Mouse (Mus musculus) megakaryocyte, embryonic 14.5 days (primary cell): ENCODE results near the gene Otud7a. TPM values are rescaled to one million over a fixed set of nuclear protein-coding genes. Genes with fewer than 3 reads are reported as not detected.
"Not testable (repeated sequence)": the region's sequence is repeated elsewhere in the genome, so short reads cannot be mapped to it uniquely, and the experiment has no call there.

Experiments used
- H3K27me3 ChIP-seq: replicated peaks from 2 replicates; pipeline ENCODE3; 2012; ENCODE audit warnings: inconsistent platforms
- H3K36me3 ChIP-seq: replicated peaks from 2 replicates; pipeline ENCODE3; 2012; ENCODE audit warnings: low read length, inconsistent platforms, mixed read lengths
- H3K4me1 ChIP-seq: 2 replicates; pipeline ENCODE4 v1.6.1; 2012; ENCODE audit warnings: inconsistent platforms
- H3K4me3 ChIP-seq: replicated peaks from 2 replicates; pipeline ENCODE3; 2012; ENCODE audit warnings: moderate library complexity, mild to moderate bottlenecking, inconsistent platforms
- H3K9me3 ChIP-seq: 2 replicates; pipeline ENCODE4 v1.6.1; 2012; ENCODE audit warnings: inconsistent platforms
- FLI1 ChIP-seq: IDR thresholded peaks from 2 replicates; pipeline ENCODE4 v1.6.1; 2012; ENCODE audit warnings: low read length, inconsistent platforms, mixed read lengths
- GATA1 ChIP-seq: IDR thresholded peaks from 3 replicates; pipeline ENCODE4 v1.6.1; 2012; ENCODE audit warnings: mixed read lengths, low read length, inconsistent platforms, borderline replicate concordance
- polyA plus RNA-seq: library from polyadenylated mRNA; stranded (reverse); fragments of >175 nt; gene quantifications from 2 replicates; pipeline ENCODE4 v1.2.3, GENCODE M21; 2012; ENCODE audit warnings: low replicate concordance; ENCODE audit not compliant: insufficient read depth

The Otud7a gene
- polyA plus RNA-seq, 1 experiment = not detected

DNA sequence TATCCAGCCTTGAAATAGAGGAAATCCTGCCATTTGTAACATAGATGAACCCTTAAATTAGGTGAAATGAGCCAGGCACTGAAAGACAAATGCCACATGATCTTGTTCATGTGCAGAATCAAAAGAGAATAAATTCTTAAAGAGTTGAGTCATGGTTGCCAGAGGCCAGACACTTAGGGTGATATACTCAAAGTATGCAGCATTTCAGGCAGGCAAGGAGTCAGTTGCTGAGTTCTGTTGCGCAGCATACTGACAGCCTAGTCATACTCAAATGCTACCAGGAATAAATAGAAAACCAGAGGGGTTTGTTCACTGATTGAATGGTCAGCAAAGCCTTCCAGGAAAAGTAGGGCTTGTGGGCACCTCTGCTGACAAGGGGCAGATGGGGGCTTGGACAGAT lies 160.3 kb downstream of the Otud7a start:
- TF ChIP-seq FLI1 (no peak), GATA1 (no peak)
- no peaks in the 10 kb centered on the region for H3K9me3 ChIP-seq
- no peaks in the 10 kb centered on the region for H3K4me1 ChIP-seq
- H3K27me3 ChIP-seq = no peaks in the 10 kb centered on the region
- H3K36me3 ChIP-seq = no peaks in the 10 kb centered on the region
- no peak overlapping the region for H3K4me3 ChIP-seq

DNA sequence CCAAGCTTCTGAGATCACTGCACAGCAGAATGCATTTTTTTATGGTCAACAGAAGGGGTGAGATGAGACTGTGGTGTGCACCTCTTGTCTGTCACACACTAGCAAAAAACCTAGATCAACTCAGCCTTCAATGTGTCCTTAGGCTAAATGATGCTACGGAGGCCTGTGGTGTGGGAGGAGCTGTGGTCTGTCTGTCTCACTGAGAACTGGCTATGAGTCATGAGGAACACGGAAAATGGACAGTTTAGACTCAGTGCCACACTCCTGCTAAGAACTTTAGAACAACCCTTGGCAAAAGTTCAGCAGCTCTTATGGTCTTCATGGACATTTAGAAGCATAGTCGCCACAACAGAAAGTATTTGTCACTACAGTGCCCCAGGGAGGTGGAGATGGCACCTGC lies 172.5 kb downstream of the Otud7a start:
- TF ChIP-seq FLI1 (no peak), GATA1 (no peak)
- H3K36me3 ChIP-seq = no peaks in the 10 kb centered on the region
- H3K4me1 ChIP-seq = no peaks in the 10 kb centered on the region
- H3K4me3 ChIP-seq = no peak overlapping the region
- no peaks in the 10 kb centered on the region for H3K27me3 ChIP-seq
- H3K9me3 ChIP-seq = no peaks in the 10 kb centered on the region

DNA sequence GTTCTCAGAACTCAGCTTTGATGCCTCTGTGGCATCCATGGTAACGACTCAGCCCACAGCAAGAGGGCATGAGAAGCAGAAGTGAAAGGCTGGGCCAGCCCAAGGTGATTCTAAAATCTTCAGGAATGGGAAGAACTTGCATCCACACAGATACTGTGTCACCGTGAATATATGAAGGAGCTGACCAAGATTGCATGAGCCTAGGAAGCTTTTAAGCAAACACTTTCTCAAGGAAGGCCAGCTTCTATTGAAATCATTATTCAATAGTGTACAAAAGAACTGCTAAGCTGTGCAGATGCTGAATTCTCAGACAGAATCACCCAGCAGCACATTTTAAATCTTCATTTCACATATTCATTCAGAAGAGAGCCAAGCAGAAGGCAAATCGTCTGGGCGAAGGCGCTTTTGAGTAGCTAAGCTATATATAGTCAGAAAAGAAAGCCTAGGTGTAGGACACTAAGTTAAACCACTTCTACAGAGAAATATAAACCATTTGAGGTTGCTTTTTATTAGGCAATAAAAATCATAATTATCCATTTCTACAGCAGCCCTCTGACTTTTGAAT lies 176.3 kb downstream of the Otud7a start:
- no peaks in the 10 kb centered on the region for H3K36me3 ChIP-seq

DNA sequence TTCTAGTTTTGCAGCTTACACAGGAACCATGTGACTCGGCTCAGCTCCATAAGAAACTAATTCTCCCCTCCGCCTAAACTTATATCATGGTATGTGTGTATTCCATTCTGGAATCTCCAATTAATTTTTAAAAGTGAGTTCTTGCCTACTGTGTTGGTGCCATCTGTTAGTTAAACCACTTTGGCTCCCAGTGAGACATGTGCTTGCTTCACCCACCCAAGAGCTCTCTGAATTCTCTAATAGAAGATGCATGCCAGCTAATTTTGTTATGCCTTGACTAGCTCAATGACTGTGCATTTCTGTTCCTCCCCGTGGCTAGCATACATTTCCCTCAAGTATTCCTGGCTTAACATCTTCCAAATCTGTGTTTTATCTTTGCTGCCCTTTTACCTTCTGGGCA lies 193.1 kb downstream of the Otud7a start:
- H3K27me3 ChIP-seq = no peaks in the 10 kb centered on the region
- no peak for TF ChIP-seq FLI1
- no peak for TF ChIP-seq GATA1
- no peaks in the 10 kb centered on the region for H3K9me3 ChIP-seq
- H3K36me3 ChIP-seq = no peaks in the 10 kb centered on the region
- no peak overlapping the region for H3K4me3 ChIP-seq
- H3K4me1 ChIP-seq = no peaks in the 10 kb centered on the region

More for the DNA sequence above, 176.3 kb downstream of the Otud7a start:
- no peak for TF ChIP-seq FLI1
- TF ChIP-seq GATA1 = no peak
- H3K4me1 ChIP-seq = no peaks in the 10 kb centered on the region
- no peaks in the 10 kb centered on the region for H3K27me3 ChIP-seq
- no peak overlapping the region for H3K4me3 ChIP-seq
- H3K9me3 ChIP-seq = no peaks in the 10 kb centered on the region

DNA sequence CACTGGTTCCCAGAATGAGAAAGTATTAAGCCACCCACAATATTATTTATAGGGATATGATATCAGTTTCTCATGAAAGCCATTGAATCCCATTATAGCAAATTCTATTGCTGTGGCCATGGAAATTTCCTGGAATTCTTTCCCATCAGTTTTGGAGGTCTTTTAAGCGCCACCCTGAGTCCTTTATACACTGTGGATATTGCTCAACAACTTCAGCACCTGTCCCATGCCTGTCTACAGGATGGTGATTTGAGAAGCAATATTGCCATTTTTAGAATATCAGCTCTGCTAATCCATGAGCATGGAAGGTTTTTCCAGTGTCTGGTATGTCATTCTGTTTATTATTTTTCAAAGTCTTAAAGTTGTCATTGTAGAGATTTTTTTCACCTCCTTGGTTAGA lies 199.5 kb downstream of the Otud7a start:
- H3K4me3 ChIP-seq = no peak overlapping the region
- no peaks in the 10 kb centered on the region for H3K27me3 ChIP-seq
- no peaks in the 10 kb centered on the region for H3K4me1 ChIP-seq
- no peaks in the 10 kb centered on the region for H3K9me3 ChIP-seq
- H3K36me3 ChIP-seq = no peaks in the 10 kb centered on the region
- TF ChIP-seq FLI1 = no peak
- TF ChIP-seq GATA1 = no peak

DNA sequence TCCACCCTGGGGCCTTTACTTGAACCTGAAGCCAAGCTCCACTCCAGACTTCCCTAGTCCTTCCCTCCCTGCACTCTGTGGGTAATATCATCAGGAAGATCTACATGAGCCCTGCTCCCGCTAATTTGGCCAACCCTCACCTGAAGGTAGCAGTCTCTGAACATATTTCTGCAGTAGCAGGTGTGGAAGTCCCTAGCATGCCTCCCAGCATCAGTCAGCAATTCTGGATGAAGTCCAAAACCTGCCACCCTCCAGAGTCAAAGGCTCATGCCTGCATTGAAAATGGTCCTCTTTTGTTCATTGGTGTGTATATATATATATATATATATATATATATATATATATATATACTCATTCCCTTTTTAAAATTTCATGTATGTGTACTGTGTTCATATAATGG lies 202.6 kb downstream of the Otud7a start:
- Histone ChIP-seq H3K27me3 (no peaks in the 10 kb centered on the region), H3K4me1 (no peaks in the 10 kb centered on the region), H3K4me3 (no peak overlapping the region), H3K36me3 (no peaks in the 10 kb centered on the region), H3K9me3 (no peaks in the 10 kb centered on the region)
- TF ChIP-seq GATA1 = no peak
- no peak for TF ChIP-seq FLI1

DNA sequence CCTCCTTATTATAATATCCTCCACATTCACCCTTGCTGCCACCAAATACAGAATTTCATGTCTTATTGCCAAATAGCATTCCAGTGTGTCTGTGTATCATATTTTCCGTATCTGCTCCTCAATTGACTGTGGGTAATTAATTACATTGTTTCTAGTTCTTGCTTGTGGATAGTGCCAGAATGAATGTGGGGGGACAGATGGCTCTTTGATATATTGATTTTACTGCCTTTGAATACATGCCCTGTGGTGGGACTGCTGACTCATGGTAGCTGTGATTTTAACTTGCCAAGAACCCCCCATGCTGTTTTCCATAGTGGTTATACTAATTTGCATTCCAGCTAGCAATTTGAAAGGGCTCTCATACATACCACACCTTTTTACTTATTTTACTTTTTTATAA lies 215.7 kb downstream of the Otud7a start:
- TF ChIP-seq FLI1 (no peak), GATA1 (no peak)
- Histone ChIP-seq H3K36me3 (no peaks in the 10 kb centered on the region), H3K9me3 (peaks cover 6% of the 10 kb centered on the region; the same call in 1 of the 2 replicates), H3K27me3 (no peaks in the 10 kb centered on the region), H3K4me3 (no peak overlapping the region), H3K4me1 (no peaks in the 10 kb centered on the region)

DNA sequence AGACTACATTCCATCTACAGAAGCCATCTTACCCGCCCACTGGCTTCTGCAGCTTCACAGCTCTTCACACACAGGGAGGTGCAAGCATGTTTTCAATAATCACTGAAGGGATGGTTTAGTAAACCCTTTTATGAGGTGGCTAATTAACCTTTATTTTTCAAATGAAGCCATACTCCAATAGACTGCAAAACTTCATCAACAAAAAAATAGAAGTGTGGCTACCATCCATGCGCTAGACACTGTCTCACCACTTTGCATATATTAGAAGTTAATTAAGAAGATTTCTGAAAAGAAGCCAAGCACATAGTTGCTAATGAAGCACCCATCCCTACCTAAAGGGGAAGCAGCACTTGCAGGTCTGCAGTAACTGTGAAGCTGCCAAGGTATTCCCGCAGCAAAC lies 218.2 kb downstream of the Otud7a start:
- H3K4me1 ChIP-seq = no peaks in the 10 kb centered on the region
- no peak for TF ChIP-seq FLI1
- no peak for TF ChIP-seq GATA1
- no peak overlapping the region for H3K4me3 ChIP-seq
- H3K36me3 ChIP-seq = no peaks in the 10 kb centered on the region
- no peaks in the 10 kb centered on the region for H3K27me3 ChIP-seq
- no peaks in the 10 kb centered on the region for H3K9me3 ChIP-seq

DNA sequence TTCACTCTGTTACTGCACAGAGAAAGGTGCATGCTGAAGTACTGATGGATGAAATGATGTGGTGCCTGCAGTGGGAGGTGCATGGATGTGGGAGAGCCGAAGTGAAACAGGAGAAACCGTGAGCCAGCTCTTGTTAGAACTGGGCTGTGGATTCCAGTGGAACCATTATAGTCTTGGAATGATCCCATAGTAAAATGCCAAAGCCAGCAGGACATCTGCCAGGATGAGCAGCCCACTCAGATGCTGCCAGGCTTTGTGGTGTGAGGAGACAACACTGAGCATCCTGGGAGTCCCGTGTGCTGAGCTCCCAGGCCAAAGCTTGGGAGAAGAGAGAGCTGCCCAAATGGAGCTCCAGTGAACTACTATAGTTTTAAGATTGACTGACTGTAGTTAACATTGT lies 220.9 kb downstream of the Otud7a start:
- Histone ChIP-seq H3K27me3 (no peaks in the 10 kb centered on the region), H3K4me3 (no peak overlapping the region), H3K4me1 (no peaks in the 10 kb centered on the region), H3K36me3 (no peaks in the 10 kb centered on the region), H3K9me3 (no peaks in the 10 kb centered on the region)
- TF ChIP-seq FLI1 (no peak), GATA1 (no peak)

DNA sequence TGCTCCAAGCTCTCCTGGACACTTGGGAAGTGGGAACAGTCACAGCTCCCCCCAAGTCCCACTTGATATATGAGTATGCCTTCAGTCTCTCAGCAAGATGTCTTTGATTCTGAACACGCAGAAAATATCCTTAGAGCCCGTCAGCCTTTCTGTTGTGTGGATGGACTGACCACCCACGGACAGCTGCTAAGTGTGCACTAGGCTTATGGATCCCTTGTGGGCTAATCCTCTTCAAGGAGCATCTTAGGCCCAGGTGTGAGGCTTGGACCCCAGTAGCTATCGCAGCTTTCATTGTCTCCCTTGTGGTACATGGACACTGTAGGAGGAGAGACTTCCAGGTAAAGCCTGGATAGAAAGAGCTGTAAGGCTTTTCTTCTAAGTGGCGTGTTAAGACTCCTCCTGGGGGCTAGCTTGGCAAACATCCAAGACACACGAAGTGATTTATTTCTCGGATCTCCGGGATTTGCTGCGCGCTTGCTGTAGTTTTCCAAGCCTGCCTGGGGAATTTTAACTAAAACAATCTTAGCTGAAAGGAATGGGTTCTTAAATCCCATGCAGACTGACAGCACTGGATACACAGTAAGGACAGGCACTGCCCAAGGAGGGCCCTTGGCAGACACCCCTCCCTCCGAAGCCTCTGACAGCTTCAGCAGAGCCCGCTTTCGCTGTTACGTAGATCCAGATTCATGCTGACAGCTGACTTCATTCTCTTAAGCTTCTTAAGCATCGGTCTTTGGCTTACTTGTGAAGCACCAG lies 223.6 kb downstream of the Otud7a start:
- Histone ChIP-seq H3K4me1 (no peaks in the 10 kb centered on the region), H3K4me3 (no peak overlapping the region), H3K36me3 (no peaks in the 10 kb centered on the region), H3K9me3 (no peaks in the 10 kb centered on the region), H3K27me3 (no peaks in the 10 kb centered on the region)
- TF ChIP-seq GATA1 (no peak), FLI1 (no peak)

DNA sequence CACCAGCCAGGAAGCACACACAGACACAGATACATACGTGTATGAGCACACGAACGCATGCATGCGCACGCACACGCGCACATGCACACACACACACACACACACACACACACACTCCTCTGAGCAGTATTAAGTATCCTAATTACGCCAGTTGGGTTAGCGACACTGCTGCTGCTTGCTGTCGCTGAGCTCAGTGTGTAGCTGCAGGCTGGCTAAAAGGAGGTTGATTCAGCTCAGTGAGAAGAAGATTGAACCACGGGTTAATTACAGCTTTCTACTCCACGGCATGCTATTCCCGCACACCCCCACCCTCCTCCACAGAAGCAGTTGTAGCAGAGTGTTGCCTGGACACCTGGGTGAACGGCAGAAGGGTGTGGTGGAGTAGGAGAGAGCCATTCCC lies 224.4 kb downstream of the Otud7a start:
- no peak for TF ChIP-seq FLI1
- TF ChIP-seq GATA1 = no peak
- Histone ChIP-seq H3K4me3 (no peak overlapping the region), H3K27me3 (no peaks in the 10 kb centered on the region), H3K4me1 (no peaks in the 10 kb centered on the region), H3K36me3 (no peaks in the 10 kb centered on the region), H3K9me3 (no peaks in the 10 kb centered on the region)

DNA sequence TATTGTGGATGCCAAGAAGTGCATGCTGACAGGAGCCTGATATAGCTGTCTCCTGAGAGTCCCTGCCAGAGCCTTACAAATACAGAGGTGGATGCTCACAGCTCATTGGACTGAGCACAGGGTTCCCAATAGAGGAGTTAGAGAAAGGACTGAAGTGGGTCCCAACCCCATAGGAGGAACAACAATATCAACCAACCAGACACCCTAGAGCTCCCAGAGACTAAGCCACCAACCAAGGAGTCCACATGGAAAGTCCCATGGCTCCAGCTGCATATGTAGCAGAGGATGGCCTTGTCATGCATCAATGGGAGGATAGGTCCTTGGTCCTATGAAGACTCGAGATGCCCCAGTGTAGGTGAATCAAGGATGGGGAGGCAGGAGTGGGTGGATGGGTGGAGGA lies 226.4 kb downstream of the Otud7a start:
- not testable (repeated sequence) for H3K9me3 ChIP-seq, H3K27me3 ChIP-seq, H3K36me3 ChIP-seq, H3K4me1 ChIP-seq, H3K4me3 ChIP-seq
